Comparison of ENCODE assay signal across 8 mouse cellular contexts in genomic region chr5:75154621-75155235, GRCm38 (mm10). TPM values are rescaled to one million over a fixed set of nuclear protein-coding genes. Genes with fewer than 3 reads are reported as not detected.
A peak's percentile ranks its signal among the peaks of the same experiment; 100 is the strongest.
DNase-seq lines count a peak whose midpoint lies in the region; ATAC-seq and TF ChIP-seq lines count a peak whose summit lies in the region.

No protein-coding gene starts in this region.

- H3K9ac ChIP-seq in limb, embryonic 13.5 days = peak overlapping the region; percentile 100

- no peaks in the 10 kb centered on the region for H3K9me3 ChIP-seq in limb, embryonic 13.5 days

- no peak for TF ChIP-seq CTCF in embryonic fibroblast, embryonic 13.5 days (IDR thresholded peaks at IDR 0.05; ENCODE audit: borderline replicate concordance, insufficient read depth, low read length)

- ATAC-seq in limb, embryonic 13.5 days (ENCODE audit: low FRiP score, low read depth) = no peak

- DNase-seq in heart, adult 11 months = peak; percentile 97
- DNase-seq in heart, adult 8-10 months (ENCODE audit: low spot score) = no peak
- DNase-seq in heart, postnatal 25 days (ENCODE audit: low spot score) = peak; percentile 42
- peak; percentile 74 for DNase-seq in neural tube, embryonic 10.5 days (ENCODE audit: extremely low spot score, low spot score)
- no peak for DNase-seq in thymus, postnatal 0 days (ENCODE audit: low spot score)
- DNase-seq in left cerebral cortex, postnatal 25 days (ENCODE audit: low spot score in 2 of 2) = no peak

- peak overlapping the region; percentile 80 for H3K4me2 ChIP-seq in limb, embryonic 13.5 days (replicated peaks)

- H3K36me3 ChIP-seq in limb, embryonic 13.5 days = peaks cover 20% of the 10 kb centered on the region

- intact Hi-C loops in heart, postnatal 25 days (cut with DNase I) = loop anchor here (5.0 to 10.0 kb wide), 7 partner anchors 357 to 1467 kb away; partner anchors contain the start of genes Lnx1, Scfd2 and Usp46
- intact Hi-C loops in left cerebral cortex, postnatal 25 days (cut with DNase I) = loop anchor here (5.0 to 10.0 kb wide), 7 partner anchors 357 to 1467 kb away; partner anchors contain the start of genes Fip1l1 and Usp46

- peak overlapping the region; percentile 59 for H3K4me3 ChIP-seq in embryonic fibroblast, embryonic 13.5 days (ENCODE audit: insufficient read depth, low read length)
- peak overlapping the region; percentile 86 for H3K4me3 ChIP-seq in limb, embryonic 13.5 days

- no peaks in the 10 kb centered on the region for H3K4me1 ChIP-seq in embryonic fibroblast, embryonic 13.5 days (ENCODE audit: control insufficient read depth, insufficient read depth, low read length)
- peaks cover 31% of the 10 kb centered on the region for H3K4me1 ChIP-seq in limb, embryonic 13.5 days

- peak overlapping the region; percentile 90 for H3K27ac ChIP-seq in embryonic fibroblast, embryonic 13.5 days (ENCODE audit: insufficient read depth, low read length)
- peak overlapping the region; percentile 100 for H3K27ac ChIP-seq in limb, embryonic 13.5 days

- no peaks in the 10 kb centered on the region for H3K27me3 ChIP-seq in limb, embryonic 13.5 days

- 0% methylated on average over 21 of the region's 21 CpGs for WGBS in limb, embryonic 13.5 days

- peak; percentile 47 for TF ChIP-seq POLR2A in embryonic fibroblast, embryonic 13.5 days (IDR thresholded peaks at IDR 0.05; ENCODE audit: low read depth, low read length)

RNA-seq across cellular contexts. Expression of gene Pdgfra, which starts 2.6 kb away (rescaled TPM):
- 10 to 100 TPM; 17.9 to 23.3 (median 21.5) TPM for total RNA-seq in heart, adult 8-10 months (2022)
- polyA plus RNA-seq in embryonic fibroblast, embryonic 13.5 days (2011; ENCODE audit: insufficient read length, low read depth, missing spikeins) = 57.3 and 115 TPM in 2 replicates
- 10 to 100 TPM; 31.8 to 32.3 TPM for total RNA-seq in heart, postnatal 25 days (2021)
- polyA plus RNA-seq in limb, embryonic 13.5 days (2015; fragmentation: Nextera tagmentation; extraction: Ambion mirVana) = 120 and 137 TPM in 2 replicates
- 1.6 and 2.1 TPM in 2 replicates for polyA plus RNA-seq in thymus, postnatal 0 days (2015; fragmentation: Nextera tagmentation; extraction: Ambion mirVana)
- total RNA-seq in left cerebral cortex, postnatal 25 days (2021) = 10 to 100 TPM; 45.5 to 45.7 TPM

Comparison
In these comparisons a context has a peak if more than half of its experiments do, and no peak if none do; other contexts are left out.
1. DNase-seq: peak in heart, adult 11 months (single experiment), heart, postnatal 25 days (single experiment) and neural tube, embryonic 10.5 days (single experiment); none in heart, adult 8-10 months (single experiment), thymus, postnatal 0 days (single experiment) and left cerebral cortex, postnatal 25 days (0 of 2).